ENCODE assay signal across 8 mouse cellular contexts in genomic region chr5:143732180-143732891, GRCm38 (mm10). TPM values are rescaled to one million over a fixed set of nuclear protein-coding genes. Genes with fewer than 3 reads are reported as not detected.
A peak's percentile ranks its signal among the peaks of the same experiment; 100 is the strongest.
DNase-seq lines count a peak whose midpoint lies in the region; ATAC-seq lines count a peak whose summit lies in the region.

TSS of gene Usp42 (minus strand) at chr5:143732280.

- peak within 1 kb of the TSS; percentile 69 to 97 for H3K4me3 ChIP-seq in heart, embryonic 14.5 days (ENCODE audit: control insufficient read depth in 1 of 2, insufficient read depth in 1 of 2, low read depth in 1 of 2, low read length in 2 of 2)
- peak within 1 kb of the TSS; percentile 98 for H3K4me3 ChIP-seq in liver, embryonic 13.5 days (replicated peaks)
- H3K4me3 ChIP-seq in stomach, embryonic 16.5 days (replicated peaks; ENCODE audit: low read length), result peak within 1 kb of the TSS; percentile 86

- under 1% methylated on average over 70 of the region's 82 CpGs for WGBS in heart, embryonic 14.5 days
- WGBS in liver, embryonic 13.5 days (ENCODE audit: insufficient replicate concordance), result under 1% methylated on average over 57 of the region's 82 CpGs
- WGBS in stomach, embryonic 16.5 days, result under 1% methylated on average over 63 of the region's 82 CpGs

- peak within 1 kb of the TSS; percentile 81 to 91 for H3K27ac ChIP-seq in heart, embryonic 14.5 days (replicated peaks in 1 of 2; ENCODE audit: control insufficient read depth in 1 of 2, insufficient read depth in 1 of 2, low read depth in 2 of 2, low read length in 2 of 2)
- peak within 1 kb of the TSS; percentile 93 for H3K27ac ChIP-seq in liver, embryonic 13.5 days
- peak within 1 kb of the TSS; percentile 88 for H3K27ac ChIP-seq in stomach, embryonic 16.5 days (ENCODE audit: low read length)

- peaks cover 7% of the 10 kb centered on the region for H3K36me3 ChIP-seq in heart, embryonic 14.5 days (ENCODE audit: control insufficient read depth, insufficient read depth, low read length)
- no peaks in the 10 kb centered on the region for H3K36me3 ChIP-seq in liver, embryonic 13.5 days
- no peaks in the 10 kb centered on the region for H3K36me3 ChIP-seq in stomach, embryonic 16.5 days (ENCODE audit: control insufficient read depth, insufficient read depth, low read length)

- H3K9ac ChIP-seq in heart, embryonic 14.5 days (ENCODE audit: low read length), result peak within 1 kb of the TSS; percentile 97
- peak within 1 kb of the TSS; percentile 99 for H3K9ac ChIP-seq in liver, embryonic 13.5 days
- peak within 1 kb of the TSS; percentile 99 for H3K9ac ChIP-seq in stomach, embryonic 16.5 days (ENCODE audit: low read length)

- peak within 1 kb of the TSS; percentile 85 for H3K4me2 ChIP-seq in heart, embryonic 14.5 days (ENCODE audit: low read length)
- peak within 1 kb of the TSS; percentile 97 for H3K4me2 ChIP-seq in liver, embryonic 13.5 days
- peak within 1 kb of the TSS; percentile 85 for H3K4me2 ChIP-seq in stomach, embryonic 16.5 days (ENCODE audit: low read depth, low read length)

- ATAC-seq in CD4-positive, CD25-positive, alpha-beta regulatory T cell, adult 4 months, result peak; percentile 95
- ATAC-seq in heart, embryonic 14.5 days (ENCODE audit: insufficient number of reproducible peaks, insufficient read depth, low FRiP score, low read depth), result peak; percentile 97
- peak; percentile 94 for ATAC-seq in liver, embryonic 13.5 days (ENCODE audit: low read depth)
- ATAC-seq in stomach, embryonic 16.5 days (ENCODE audit: insufficient read depth, low FRiP score), result peak; percentile 98

- peaks cover 4 to 12% of the 10 kb centered on the region in 2 experiments for H3K4me1 ChIP-seq in heart, embryonic 14.5 days (ENCODE audit: control insufficient read depth in 2 of 2, insufficient read depth in 2 of 2, low read length in 2 of 2)
- H3K4me1 ChIP-seq in liver, embryonic 13.5 days (replicated peaks), result peaks cover 21% of the 10 kb centered on the region
- peaks cover 8% of the 10 kb centered on the region; the same call in 1 of the 2 replicates for H3K4me1 ChIP-seq in stomach, embryonic 16.5 days (ENCODE audit: control insufficient read depth, insufficient read depth, low read length)

- H3K27me3 ChIP-seq in heart, embryonic 14.5 days (ENCODE audit: control insufficient read depth, insufficient read depth, low read length), result no peaks in the 10 kb centered on the region
- H3K27me3 ChIP-seq in liver, embryonic 13.5 days, result no peaks in the 10 kb centered on the region
- no peaks in the 10 kb centered on the region for H3K27me3 ChIP-seq in stomach, embryonic 16.5 days (ENCODE audit: control insufficient read depth, insufficient read depth, low read length)

- no peaks in the 10 kb centered on the region for H3K9me3 ChIP-seq in heart, embryonic 14.5 days (ENCODE audit: control insufficient read depth, low read length)
- H3K9me3 ChIP-seq in liver, embryonic 13.5 days (replicated peaks), result no peaks in the 10 kb centered on the region
- no peaks in the 10 kb centered on the region for H3K9me3 ChIP-seq in stomach, embryonic 16.5 days (replicated peaks; ENCODE audit: control insufficient read depth, low read length)

- peak; percentile 91 for DNase-seq in c-Kit-negative CD71-positive TER-119-positive erythroid progenitor cells, embryonic 14.5 days (ENCODE audit: low read depth, low spot score)
- peak; percentile 91 for DNase-seq in fibroblast of lung, adult 2 months (ENCODE audit: low read depth)
- peak; percentile 98 for DNase-seq in kidney, postnatal 14 days
- peak; percentile 93 for DNase-seq in liver, embryonic 13.5 days
- DNase-seq in neural tube, embryonic 10.5 days (ENCODE audit: extremely low spot score, low spot score), result peak; percentile 91

RNA-seq across cellular contexts. Expression of gene Usp42, which starts in this region (rescaled TPM):
- 10 to 100 TPM; 10.6 to 10.7 TPM for polyA plus RNA-seq in CD4-positive, CD25-positive, alpha-beta regulatory T cell, adult 4 months (2017; shearing (Covaris generic))
- polyA plus RNA-seq in heart, embryonic 14.5 days (2014; fragmentation: Nextera tagmentation; extraction: Ambion mirVana), result 12.6 and 12.8 TPM in 2 replicates
- polyA plus RNA-seq in liver, embryonic 13.5 days (2015; fragmentation: Nextera tagmentation; extraction: Ambion mirVana), result 4.4 and 5.2 TPM in 2 replicates
- 13.7 and 13.9 TPM in 2 replicates for polyA plus RNA-seq in stomach, embryonic 16.5 days (2015; fragmentation: Nextera tagmentation; extraction: Ambion mirVana)

Comparison
In these comparisons a context has a peak if more than half of its experiments do, and no peak if none do; other contexts are left out.
1. Peak in every context shown above with its lines: DNase-seq, ATAC-seq, H3K4me3 ChIP-seq and H3K27ac ChIP-seq.